Mouse (Mus musculus) hindbrain, embryonic 15.5 days (tissue): ENCODE measurements around the gene Asb17. TPM values are rescaled to one million over a fixed set of nuclear protein-coding genes. Genes with fewer than 3 reads are reported as not detected.
A peak's percentile ranks its signal among the peaks of the same experiment; 100 is the strongest.

Source experiments
- ATAC-seq: fragments of 200-750 bp; cut with Nextera tagmentation; 2 replicates; pipeline ENCODE4 v1.8.0; 2017; ENCODE audit warnings: low read depth, moderate number of reproducible peaks, moderate TSS enrichment; ENCODE audit not compliant: low FRiP score
- H3K27ac ChIP-seq: fragments of 300-500 bp; sonication (generic); replicated peaks from 2 replicates; pipeline ENCODE4 v1.5.1; 2015; ENCODE audit warnings: mild to moderate bottlenecking, inconsistent platforms
- H3K27me3 ChIP-seq: fragments of 300-500 bp; sonication (generic); 2 replicates; pipeline ENCODE4 v1.6.1; 2015; ENCODE audit warnings: control low read depth, inconsistent platforms
- H3K36me3 ChIP-seq: fragments of 300-500 bp; sonication (generic); 2 replicates; pipeline ENCODE4 v1.6.1; 2015; ENCODE audit warnings: control low read depth, inconsistent platforms
- H3K4me1 ChIP-seq: fragments of 300-500 bp; sonication (generic); replicated peaks from 2 replicates; pipeline ENCODE4 v1.6.1; 2015; ENCODE audit warnings: control low read depth, inconsistent platforms
- H3K4me2 ChIP-seq: fragments of 300-500 bp; sonication (generic); 2 replicates; pipeline ENCODE4 v1.6.1; 2015; ENCODE audit warnings: moderate library complexity, mild to moderate bottlenecking, inconsistent platforms
- H3K4me3 ChIP-seq: fragments of 300-500 bp; sonication (generic); 2 replicates; pipeline ENCODE4 v1.5.1; 2015; ENCODE audit warnings: mild to moderate bottlenecking, inconsistent platforms
- H3K9ac ChIP-seq: fragments of 300-500 bp; sonication (generic); 2 replicates; pipeline ENCODE4 v1.6.1; 2015; ENCODE audit warnings: inconsistent platforms
- H3K9me3 ChIP-seq: fragments of 300-500 bp; sonication (generic); 2 replicates; pipeline ENCODE4 v1.6.1; 2016; ENCODE audit warnings: control low read depth, inconsistent platforms
- WGBS: fragments of 180-500 bp; shearing (Covaris S2); methylation state at CpG from one replicate; pipeline ENCODE4 v1.1.7; 2015; 5-methylcytosine and 5-hydroxymethylcytosine counted together
- polyA plus RNA-seq: library from polyadenylated mRNA; unstranded; fragments of >200 nt; fragmentation: Nextera tagmentation; extraction: Ambion mirVana; gene quantifications from 2 replicates; pipeline ENCODE4 v1.2.1, GENCODE M21; 2015

Gene Asb17
- polyA plus RNA-seq, 1 experiment from 2014 or later = 0.09 TPM

GRCm38 (mm10) chr3:153863816-153864215 lies 19.8 kb downstream of the Asb17 start:
- no peaks in the 10 kb centered on the region for H3K36me3 ChIP-seq
- 0 out of 2 replicates have a peak, but pooled peaks cover 4% of the 10 kb centered on the region for H3K4me1 ChIP-seq
- no peak overlapping the region for H3K9ac ChIP-seq
- H3K27ac ChIP-seq = no peak overlapping the region
- no peak overlapping the region for H3K4me3 ChIP-seq
- WGBS = 91% methylated on average over 2 of the region's 2 CpGs
- H3K27me3 ChIP-seq = no peaks in the 10 kb centered on the region
- no peak for ATAC-seq
- H3K9me3 ChIP-seq = no peaks in the 10 kb centered on the region
- no peak overlapping the region for H3K4me2 ChIP-seq

- no peak for ATAC-seq
- no peaks in the 10 kb centered on the region for H3K27me3 ChIP-seq
- H3K4me2 ChIP-seq = no peak overlapping the region
- 86% methylated on average over 4 of the region's 4 CpGs for WGBS
- no peaks in the 10 kb centered on the region for H3K36me3 ChIP-seq
- H3K4me3 ChIP-seq = no peak overlapping the region
- no peak overlapping the region for H3K9ac ChIP-seq
- no peak overlapping the region for H3K27ac ChIP-seq
- H3K4me1 ChIP-seq = 0 out of 2 replicates have a peak, but pooled peaks cover 4% of the 10 kb centered on the region
- no peaks in the 10 kb centered on the region for H3K9me3 ChIP-seq
Observed at GRCm38 (mm10) chr3:153864636-153865429, 20.8 kb downstream of the Asb17 start.

GRCm38 (mm10) chr3:153867149-153868136 lies 23.4 kb downstream of the Asb17 start:
- H3K9ac ChIP-seq = no peak overlapping the region
- no peak overlapping the region for H3K4me2 ChIP-seq
- no peaks in the 10 kb centered on the region for H3K36me3 ChIP-seq
- no peak overlapping the region for H3K4me3 ChIP-seq
- H3K27ac ChIP-seq = peak overlapping the region; percentile 37; the same call in 1 of the 2 replicates
- ATAC-seq = peak; percentile 79; the same call in 1 of the 2 replicates
- no peaks in the 10 kb centered on the region for H3K9me3 ChIP-seq
- H3K27me3 ChIP-seq = no peaks in the 10 kb centered on the region
- H3K4me1 ChIP-seq = 0 out of 2 replicates have a peak, but pooled peaks cover 4% of the 10 kb centered on the region
- WGBS = 63% methylated on average over 14 of the region's 14 CpGs

GRCm38 (mm10) chr3:153871396-153871795 lies 27.4 kb downstream of the Asb17 start:
- Histone ChIP-seq H3K27me3 (no peaks in the 10 kb centered on the region), H3K9me3 (no peaks in the 10 kb centered on the region), H3K36me3 (no peaks in the 10 kb centered on the region), H3K4me1 (0 out of 2 replicates have a peak, but pooled peaks cover 4% of the 10 kb centered on the region), H3K4me2 (no peak overlapping the region), H3K9ac (no peak overlapping the region), H3K4me3 (no peak overlapping the region), H3K27ac (no peak overlapping the region)
- WGBS = 88% methylated on average over 5 of the region's 5 CpGs
- no peak for ATAC-seq

GRCm38 (mm10) chr3:153886296-153886695 lies 42.3 kb downstream of the Asb17 start:
- ATAC-seq = no peak
- H3K9ac ChIP-seq = no peak overlapping the region
- no peak overlapping the region for H3K4me2 ChIP-seq

GRCm38 (mm10) chr3:153888141-153888540 lies 44.1 kb downstream of the Asb17 start:
- Histone ChIP-seq H3K4me3 (no peak overlapping the region), H3K4me2 (no peak overlapping the region), H3K9me3 (no peaks in the 10 kb centered on the region), H3K36me3 (no peaks in the 10 kb centered on the region), H3K27ac (no peak overlapping the region), H3K4me1 (no peaks in the 10 kb centered on the region), H3K9ac (no peak overlapping the region), H3K27me3 (no peaks in the 10 kb centered on the region)
- WGBS = 86% methylated on average over 6 of the region's 6 CpGs
- ATAC-seq = no peak

More at GRCm38 (mm10) chr3:153886296-153886695, 42.3 kb downstream of the Asb17 start:
- no peaks in the 10 kb centered on the region for H3K4me1 ChIP-seq
- H3K27ac ChIP-seq = no peak overlapping the region
- no peaks in the 10 kb centered on the region for H3K36me3 ChIP-seq
- no peaks in the 10 kb centered on the region for H3K27me3 ChIP-seq
- H3K4me3 ChIP-seq = no peak overlapping the region
- no peaks in the 10 kb centered on the region for H3K9me3 ChIP-seq

GRCm38 (mm10) chr3:153889188-153889781 lies 45.3 kb downstream of the Asb17 start:
- H3K4me1 ChIP-seq = no peaks in the 10 kb centered on the region
- no peaks in the 10 kb centered on the region for H3K27me3 ChIP-seq
- WGBS = 79% methylated on average over 8 of the region's 8 CpGs
- H3K27ac ChIP-seq = no peak overlapping the region
- H3K9me3 ChIP-seq = no peaks in the 10 kb centered on the region
- no peak overlapping the region for H3K4me3 ChIP-seq
- no peak overlapping the region for H3K4me2 ChIP-seq
- no peak overlapping the region for H3K9ac ChIP-seq
- H3K36me3 ChIP-seq = no peaks in the 10 kb centered on the region
- no peak for ATAC-seq

GRCm38 (mm10) chr3:153895454-153895853 lies 51.4 kb downstream of the Asb17 start:
- no peak for ATAC-seq
- H3K36me3 ChIP-seq = no peaks in the 10 kb centered on the region
- H3K4me1 ChIP-seq = no peaks in the 10 kb centered on the region
- H3K9ac ChIP-seq = no peak overlapping the region
- no peak overlapping the region for H3K27ac ChIP-seq
- WGBS = 75% methylated on average over 3 of the region's 3 CpGs
- H3K9me3 ChIP-seq = no peaks in the 10 kb centered on the region
- H3K4me2 ChIP-seq = no peak overlapping the region
- no peak overlapping the region for H3K4me3 ChIP-seq
- no peaks in the 10 kb centered on the region for H3K27me3 ChIP-seq

GRCm38 (mm10) chr3:153897216-153897615 lies 53.2 kb downstream of the Asb17 start:
- no peaks in the 10 kb centered on the region for H3K27me3 ChIP-seq
- no peak overlapping the region for H3K4me2 ChIP-seq
- no peak for ATAC-seq
- H3K9ac ChIP-seq = no peak overlapping the region
- no peaks in the 10 kb centered on the region for H3K9me3 ChIP-seq
- no peaks in the 10 kb centered on the region for H3K36me3 ChIP-seq
- WGBS = 76% methylated on average over 6 of the region's 6 CpGs
- no peak overlapping the region for H3K4me3 ChIP-seq
- no peak overlapping the region for H3K27ac ChIP-seq
- no peaks in the 10 kb centered on the region for H3K4me1 ChIP-seq

- no peak for ATAC-seq
- Histone ChIP-seq H3K9me3 (no peaks in the 10 kb centered on the region), H3K4me3 (no peak overlapping the region), H3K9ac (no peak overlapping the region), H3K4me2 (no peak overlapping the region), H3K4me1 (no peaks in the 10 kb centered on the region), H3K36me3 (peaks cover 28% of the 10 kb centered on the region), H3K27me3 (no peaks in the 10 kb centered on the region), H3K27ac (no peak overlapping the region)
- 87% methylated on average over 1 of the region's 1 CpGs for WGBS
Observed at GRCm38 (mm10) chr3:153901904-153902303, 57.9 kb downstream of the Asb17 start.

- H3K9ac ChIP-seq = no peak overlapping the region
- H3K27me3 ChIP-seq = no peaks in the 10 kb centered on the region
- no peak overlapping the region for H3K4me2 ChIP-seq
- 73% methylated on average over 3 of the region's 3 CpGs for WGBS
- no peak overlapping the region for H3K4me3 ChIP-seq
- peaks cover 35% of the 10 kb centered on the region for H3K36me3 ChIP-seq
- H3K27ac ChIP-seq = no peak overlapping the region
- no peaks in the 10 kb centered on the region for H3K4me1 ChIP-seq
- ATAC-seq = no peak
- H3K9me3 ChIP-seq = no peaks in the 10 kb centered on the region
Observed at GRCm38 (mm10) chr3:153902595-153902994, 58.6 kb downstream of the Asb17 start.
